Mouse (Mus musculus): ENCODE data around the gene 1500009C09Rik. TPM values are rescaled to one million over a fixed set of nuclear protein-coding genes. Genes with fewer than 3 reads are reported as not detected.

1500009C09Rik gene
- not detected for total RNA-seq (2021)
- long read RNA-seq, experiment 1 = 0 reads
- long read RNA-seq, experiment 2 = 0 reads

GRCm38 (mm10) chr15:82252097-82252496, at the start of gene 1500009C09Rik:
TSS of gene 1500009C09Rik (plus strand) at chr15:82252397.
- intact Hi-C loops (cut with DNase I; ENCODE audit: low total_unique reads) = no loop called here
- no peak for DNase-seq

- DNase-seq = no peak
- intact Hi-C loops (cut with DNase I; ENCODE audit: low total_unique reads) = no loop called here
Measured at GRCm38 (mm10) chr15:82203090-82203489, 49.1 kb upstream of the 1500009C09Rik start.

- DNase-seq = no peak
- intact Hi-C loops (cut with DNase I; ENCODE audit: low total_unique reads) = no loop called here
Measured at GRCm38 (mm10) chr15:82203611-82204351, 48.4 kb upstream of the 1500009C09Rik start.

GRCm38 (mm10) chr15:82204680-82205371, 47.4 kb upstream of the 1500009C09Rik start:
- intact Hi-C loops (cut with DNase I; ENCODE audit: low total_unique reads) = no loop called here
- no peak for DNase-seq

- DNase-seq = peak; percentile 92
- intact Hi-C loops (cut with DNase I; ENCODE audit: low total_unique reads) = no loop called here
Measured at GRCm38 (mm10) chr15:82206365-82207104, 45.7 kb upstream of the 1500009C09Rik start.

GRCm38 (mm10) chr15:82207105-82207459, 45.1 kb upstream of the 1500009C09Rik start:
- intact Hi-C loops (cut with DNase I; ENCODE audit: low total_unique reads) = no loop called here

GRCm38 (mm10) chr15:82207504-82208219, 44.5 kb upstream of the 1500009C09Rik start:
- intact Hi-C loops (cut with DNase I; ENCODE audit: low total_unique reads) = no loop called here
- DNase-seq = no peak

More at GRCm38 (mm10) chr15:82207105-82207459, 45.1 kb upstream of the 1500009C09Rik start:
- no peak for DNase-seq

GRCm38 (mm10) chr15:82208307-82208706, 43.9 kb upstream of the 1500009C09Rik start:
- DNase-seq = no peak
- intact Hi-C loops (cut with DNase I; ENCODE audit: low total_unique reads) = no loop called here

GRCm38 (mm10) chr15:82209295-82210050, 42.7 kb upstream of the 1500009C09Rik start:
- no peak for DNase-seq
- intact Hi-C loops (cut with DNase I; ENCODE audit: low total_unique reads) = no loop called here

GRCm38 (mm10) chr15:82210801-82211200, 41.4 kb upstream of the 1500009C09Rik start:
- intact Hi-C loops (cut with DNase I; ENCODE audit: low total_unique reads) = no loop called here
- no peak for DNase-seq

- intact Hi-C loops (cut with DNase I; ENCODE audit: low total_unique reads) = no loop called here
- DNase-seq = no peak
Measured at GRCm38 (mm10) chr15:82211281-82211680, 40.9 kb upstream of the 1500009C09Rik start.

- intact Hi-C loops (cut with DNase I; ENCODE audit: low total_unique reads) = no loop called here
- DNase-seq = no peak
Measured at GRCm38 (mm10) chr15:82211911-82212751, 40.1 kb upstream of the 1500009C09Rik start.

GRCm38 (mm10) chr15:82212752-82213063, 39.5 kb upstream of the 1500009C09Rik start, which contains the start of gene Shisa8:
TSS of gene Shisa8 (minus strand) at chr15:82212815.
- no peak for DNase-seq
- intact Hi-C loops (cut with DNase I; ENCODE audit: low total_unique reads) = no loop called here

GRCm38 (mm10) chr15:82213222-82213621, 39.0 kb upstream of the 1500009C09Rik start:
- no peak for DNase-seq
- intact Hi-C loops (cut with DNase I; ENCODE audit: low total_unique reads) = no loop called here

GRCm38 (mm10) chr15:82215332-82216046, 36.7 kb upstream of the 1500009C09Rik start:
- intact Hi-C loops (cut with DNase I; ENCODE audit: low total_unique reads) = no loop called here
- no peak for DNase-seq

- intact Hi-C loops (cut with DNase I; ENCODE audit: low total_unique reads) = no loop called here
- peak; percentile 2 for DNase-seq
Measured at GRCm38 (mm10) chr15:82216142-82216827, 35.9 kb upstream of the 1500009C09Rik start.

- intact Hi-C loops (cut with DNase I; ENCODE audit: low total_unique reads) = no loop called here
- peak; percentile 2 for DNase-seq
Measured at GRCm38 (mm10) chr15:82217039-82217438, 35.2 kb upstream of the 1500009C09Rik start.
